In the genomic region with DNA sequence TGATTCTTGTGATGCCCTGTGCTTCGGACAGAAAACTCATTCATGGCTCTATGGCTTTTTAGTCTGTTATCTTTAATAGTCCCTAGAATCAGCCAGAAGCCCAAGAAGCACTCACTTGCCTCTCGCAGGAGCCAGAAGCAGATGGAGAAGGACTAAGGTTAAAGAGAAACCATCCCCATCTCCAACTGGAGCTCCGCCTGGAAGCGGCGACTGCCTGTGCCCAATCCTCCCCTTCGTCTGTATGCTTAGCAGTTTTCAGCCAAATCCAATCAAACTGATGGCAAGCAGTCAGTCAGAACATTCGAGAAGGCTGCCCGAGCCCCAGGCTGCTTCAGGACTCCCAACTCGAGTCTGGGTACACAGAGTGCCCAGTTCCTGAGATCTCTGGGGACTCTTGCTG, we compare ENCODE assay signal across 17 mouse cellular contexts.
"Had no signal": no experiment of that assay in that cellular context is flagged by ENCODE, and none has a peak within 500 bp of the region (broad histone marks: within the 10 kb centered on the region; RNA-seq: fewer than 3 reads in every experiment).

No protein-coding gene starts in this region.

- H3K9ac ChIP-seq: liver, embryonic 13.5 days had no signal

- DNase-seq: kidney, postnatal 14 days; kidney, postnatal 4 days; layer of hippocampus, adult 9-11 months; liver, embryonic 13.5 days; lung, adult 2 months; lung, postnatal 14 days; lung, postnatal 4 days; midbrain, embryonic 14.5 days; right cerebral cortex, adult 18-20 months; right cerebral cortex, postnatal 14 days; right cerebral cortex, postnatal 4 days; thymus, adult 2 months; thymus, postnatal 14 days; thymus, postnatal 4 days had no signal

- H3K36me3 ChIP-seq: liver, embryonic 13.5 days had no signal

- H3K27ac ChIP-seq: left cerebral cortex, adult 2 months; liver, embryonic 13.5 days; stomach, postnatal 0 days had no signal

- H3K4me2 ChIP-seq: liver, embryonic 13.5 days; midbrain, embryonic 11.5 days had no signal

- H3K27me3 ChIP-seq: liver, embryonic 13.5 days had no signal

- H3K4me1 ChIP-seq: liver, embryonic 13.5 days had no signal

- H3K9me3 ChIP-seq: liver, embryonic 13.5 days had no signal

- H3K4me3 ChIP-seq: left cerebral cortex, adult 2 months; liver, embryonic 13.5 days had no signal
